Comparison of ENCODE assay signal across 8 mouse cellular contexts in the genomic region with DNA sequence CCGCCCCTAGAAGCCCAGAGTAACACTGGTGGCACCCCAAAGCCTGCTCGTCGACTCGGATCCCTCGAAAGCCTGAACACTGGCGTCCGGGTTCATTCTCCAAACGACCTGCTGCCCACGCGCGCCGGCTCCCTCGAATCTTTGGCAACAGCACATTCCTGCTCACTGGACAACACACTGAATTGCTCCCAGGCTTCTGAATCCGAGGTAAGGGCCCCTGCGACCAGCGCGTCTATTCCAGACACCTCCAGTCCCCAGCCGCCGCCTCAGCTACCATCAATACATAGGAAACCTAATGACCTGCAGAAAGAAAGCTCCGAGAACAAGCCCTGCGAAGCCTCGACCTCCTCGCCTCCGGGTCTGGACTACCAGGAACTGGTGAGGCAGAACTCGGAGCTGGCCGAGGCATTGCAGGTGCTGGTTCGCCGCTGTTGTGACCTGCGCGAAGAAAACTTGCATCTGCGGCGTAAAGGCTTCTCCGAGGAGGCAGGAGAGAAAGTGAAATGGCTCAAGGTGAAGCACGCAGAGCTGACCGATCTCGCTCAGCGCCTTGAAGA. TPM values are rescaled to one million over a fixed set of nuclear protein-coding genes. Genes with fewer than 3 reads are reported as not detected.
DNase-seq lines count a peak whose midpoint lies in the region; ATAC-seq lines count a peak whose summit lies in the region.

No protein-coding gene starts in this region.

- ATAC-seq in heart, embryonic 11.5 days (replicated peaks; ENCODE audit: insufficient number of reproducible peaks, low FRiP score, low TSS enrichment) = 0 out of 2 replicates have a peak, but pooled peaks have one; percentile 16
- no peak; the same call in none of the 2 replicates for ATAC-seq in hindbrain, embryonic 12.5 days (ENCODE audit: low FRiP score)
- peak; percentile 16; the same call in 1 of the 2 replicates for ATAC-seq in lung, embryonic 16.5 days (ENCODE audit: low read depth)

- H3K27me3 ChIP-seq in heart, embryonic 11.5 days (ENCODE audit: control insufficient read depth, insufficient read depth, low read length) = peaks cover 16% of the 10 kb centered on the region
- H3K27me3 ChIP-seq in hindbrain, embryonic 12.5 days = peaks cover 22% of the 10 kb centered on the region
- H3K27me3 ChIP-seq in lung, embryonic 16.5 days (ENCODE audit: control insufficient read depth, insufficient read depth, low read depth, low read length) = peaks cover 29% of the 10 kb centered on the region

- no peaks in the 10 kb centered on the region for H3K36me3 ChIP-seq in heart, embryonic 11.5 days (ENCODE audit: control insufficient read depth, insufficient read depth, low read length)
- H3K36me3 ChIP-seq in hindbrain, embryonic 12.5 days = no peaks in the 10 kb centered on the region
- no peaks in the 10 kb centered on the region for H3K36me3 ChIP-seq in lung, embryonic 16.5 days (ENCODE audit: control insufficient read depth, insufficient read depth, low read length)

- H3K9me3 ChIP-seq in heart, embryonic 11.5 days (replicated peaks; ENCODE audit: control insufficient read depth, low read length) = no peaks in the 10 kb centered on the region
- no peaks in the 10 kb centered on the region for H3K9me3 ChIP-seq in hindbrain, embryonic 12.5 days (replicated peaks)
- 0 out of 2 replicates have a peak, but pooled peaks cover 2% of the 10 kb centered on the region for H3K9me3 ChIP-seq in lung, embryonic 16.5 days (ENCODE audit: control insufficient read depth, low read length)

- H3K4me2 ChIP-seq in heart, embryonic 11.5 days = peak overlapping the region; percentile 92
- peak overlapping the region; percentile 92 for H3K4me2 ChIP-seq in hindbrain, embryonic 12.5 days (replicated peaks)
- H3K4me2 ChIP-seq in lung, embryonic 16.5 days (ENCODE audit: low read depth, low read length) = peak overlapping the region; percentile 100

- intact Hi-C loops in heart, postnatal 25 days (cut with DNase I) = loop anchor here (2.0 to 5.0 kb wide), 2 partner anchors 23 to 77 kb away; a partner anchor contains a TSS

- no peak overlapping the region for H3K27ac ChIP-seq in heart, embryonic 11.5 days (ENCODE audit: low read depth, low read length)
- peak overlapping the region; percentile 92 for H3K27ac ChIP-seq in hindbrain, embryonic 12.5 days
- no peak overlapping the region for H3K27ac ChIP-seq in lung, embryonic 16.5 days (ENCODE audit: low read length)

- no peak for DNase-seq in heart, postnatal 25 days (ENCODE audit: low spot score)
- DNase-seq in urinary bladder, postnatal 14 days (ENCODE audit: low spot score) = peak; percentile 14
- DNase-seq in urinary bladder, adult 2 months (ENCODE audit: low spot score) = no peak
- peak; percentile 62 for DNase-seq in thymus, postnatal 4 days
- DNase-seq in cerebellum, adult 9-11 months = no peak

- H3K4me3 ChIP-seq in heart, embryonic 11.5 days (ENCODE audit: low read depth, low read length) = peak overlapping the region; percentile 50
- H3K4me3 ChIP-seq in hindbrain, embryonic 12.5 days = peak overlapping the region; percentile 60
- peak overlapping the region; percentile 69 for H3K4me3 ChIP-seq in lung, embryonic 16.5 days (ENCODE audit: low read length)

- H3K4me1 ChIP-seq in heart, embryonic 11.5 days (ENCODE audit: control insufficient read depth, insufficient read depth, low read length) = peaks cover 15% of the 10 kb centered on the region
- H3K4me1 ChIP-seq in hindbrain, embryonic 12.5 days = peaks cover 21% of the 10 kb centered on the region
- H3K4me1 ChIP-seq in lung, embryonic 16.5 days (replicated peaks; ENCODE audit: control insufficient read depth, insufficient read depth, low read length) = peaks cover 16% of the 10 kb centered on the region

- WGBS in heart, embryonic 11.5 days (ENCODE audit: insufficient replicate concordance) = 3% methylated on average over 37 of the region's 37 CpGs
- 3% methylated on average over 37 of the region's 37 CpGs for WGBS in hindbrain, embryonic 12.5 days
- WGBS in lung, embryonic 16.5 days = 2% methylated on average over 37 of the region's 37 CpGs

- H3K9ac ChIP-seq in heart, embryonic 11.5 days (ENCODE audit: low read depth, low read length) = peak overlapping the region; percentile 73; the same call in 1 of the 2 replicates
- peak overlapping the region; percentile 75 for H3K9ac ChIP-seq in hindbrain, embryonic 12.5 days
- peak overlapping the region; percentile 67 for H3K9ac ChIP-seq in lung, embryonic 16.5 days (ENCODE audit: low read length)

RNA-seq across cellular contexts. Expression of a gene that starts 1.1 kb away (rescaled TPM):
- polyA plus RNA-seq in heart, embryonic 11.5 days (2014; fragmentation: Nextera tagmentation; extraction: Ambion mirVana) = 0.04 and 0.34 TPM in 2 replicates
- under 1 TPM; 0.08 to 0.14 TPM for total RNA-seq in heart, postnatal 25 days (2021)
- 0.26 and 0.37 TPM in 2 replicates for polyA plus RNA-seq in urinary bladder, adult 2 months (2012; rRNA removed)
- polyA plus RNA-seq in hindbrain, embryonic 12.5 days (2016; fragmentation: Nextera tagmentation; extraction: Ambion mirVana) = 1.3 and 2.0 TPM in 2 replicates
- polyA plus RNA-seq in lung, embryonic 16.5 days (2015; fragmentation: Nextera tagmentation; extraction: Ambion mirVana) = 0.16 and 0.20 TPM in 2 replicates

RNA-seq across cellular contexts. Expression of a gene that starts 7.0 kb away (rescaled TPM):
- 313 and 328 TPM in 2 replicates for polyA plus RNA-seq in heart, embryonic 11.5 days (2014; fragmentation: Nextera tagmentation; extraction: Ambion mirVana)
- total RNA-seq in heart, postnatal 25 days (2021) = 100 to 1,000 TPM; 102 to 113 TPM
- polyA plus RNA-seq in urinary bladder, adult 2 months (2012; rRNA removed) = 105 and 111 TPM in 2 replicates
- polyA plus RNA-seq in hindbrain, embryonic 12.5 days (2016; fragmentation: Nextera tagmentation; extraction: Ambion mirVana) = 346 and 373 TPM in 2 replicates
- polyA plus RNA-seq in lung, embryonic 16.5 days (2015; fragmentation: Nextera tagmentation; extraction: Ambion mirVana) = 330 and 339 TPM in 2 replicates

RNA-seq across cellular contexts. Expression of a gene that starts 23.9 kb away (rescaled TPM):
- 4.5 and 4.8 TPM in 2 replicates for polyA plus RNA-seq in heart, embryonic 11.5 days (2014; fragmentation: Nextera tagmentation; extraction: Ambion mirVana)
- total RNA-seq in heart, postnatal 25 days (2021) = 1 to 10 TPM; 2.0 to 2.2 TPM
- 3.5 and 4.7 TPM in 2 replicates for polyA plus RNA-seq in urinary bladder, adult 2 months (2012; rRNA removed)
- 12.3 and 13.8 TPM in 2 replicates for polyA plus RNA-seq in hindbrain, embryonic 12.5 days (2016; fragmentation: Nextera tagmentation; extraction: Ambion mirVana)
- 4.1 and 4.5 TPM in 2 replicates for polyA plus RNA-seq in lung, embryonic 16.5 days (2015; fragmentation: Nextera tagmentation; extraction: Ambion mirVana)

Comparison
In these comparisons a context has a peak if more than half of its experiments do, and no peak if none do; other contexts are left out.
1. DNase-seq: peak in urinary bladder, postnatal 14 days (single experiment) and thymus, postnatal 4 days (single experiment); none in heart, postnatal 25 days (single experiment), urinary bladder, adult 2 months (single experiment) and cerebellum, adult 9-11 months (single experiment).
2. Peak in every context shown above with its lines, with median percentiles within 50 percentile points of each other: H3K4me2 ChIP-seq, H3K4me3 ChIP-seq and H3K9ac ChIP-seq.